Mouse (Mus musculus) thymus, postnatal 4 days (tissue): Measurements from ENCODE around the gene Mta3.
"Not testable (repeated sequence)": the region's sequence is repeated elsewhere in the genome, so short reads cannot be mapped to it uniquely, and the experiment has no call there.

Experiments
- DNase-seq: peaks from one replicate; pipeline ENCODE4 v3.0.0; 2021

Gene Mta3

DNA sequence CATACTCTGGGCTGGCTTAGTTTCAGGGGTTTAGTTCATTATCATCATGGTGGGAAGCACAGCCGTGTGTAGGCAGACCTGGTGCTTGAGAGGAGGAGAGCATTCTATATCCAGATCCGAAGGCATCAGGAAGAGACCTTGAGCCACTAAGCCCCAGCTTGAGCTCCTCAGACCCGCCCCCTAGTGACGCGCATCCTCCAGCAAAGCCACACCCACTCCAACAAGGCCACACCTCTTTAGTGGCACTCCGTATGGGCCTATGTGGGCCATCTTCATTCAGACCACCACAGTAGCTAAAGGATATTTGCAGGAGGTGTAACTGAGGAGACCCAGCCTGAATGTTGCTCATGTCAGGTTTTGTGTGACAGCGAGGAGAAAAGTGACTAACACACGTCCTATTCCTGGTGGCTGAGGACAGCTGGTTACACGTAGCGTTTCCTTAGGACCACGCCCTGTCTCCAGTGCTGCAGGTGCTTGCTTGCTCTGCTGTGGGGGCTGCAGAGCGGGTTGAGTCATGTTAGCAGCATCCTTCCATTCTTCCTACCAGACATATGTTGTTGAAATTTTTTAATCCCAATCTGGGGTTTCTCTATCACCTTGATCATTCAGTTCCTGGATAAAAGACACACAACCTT is 148.4 kb downstream of the Mta3 start:
- DNase-seq, result peak; percentile 74

DNA sequence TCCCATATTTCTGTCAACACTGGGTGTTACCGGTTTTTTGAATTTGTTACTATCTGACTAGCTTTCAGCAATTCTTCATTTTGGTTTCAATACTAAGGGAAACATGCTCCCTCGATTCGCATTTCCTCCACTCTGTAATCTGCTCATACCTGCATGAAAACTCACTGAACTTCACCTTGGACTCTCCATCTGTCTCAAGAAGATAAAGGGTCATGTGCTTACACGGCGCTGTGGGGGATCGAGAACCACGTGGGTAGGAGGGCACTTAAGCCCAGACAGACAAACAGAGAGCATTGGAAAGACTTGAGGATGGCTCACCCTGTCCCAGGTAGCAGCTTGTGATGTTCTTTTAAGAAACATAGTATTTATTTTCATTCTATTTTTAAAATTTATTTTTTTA is 152.4 kb downstream of the Mta3 start:
- no peak for DNase-seq

DNA sequence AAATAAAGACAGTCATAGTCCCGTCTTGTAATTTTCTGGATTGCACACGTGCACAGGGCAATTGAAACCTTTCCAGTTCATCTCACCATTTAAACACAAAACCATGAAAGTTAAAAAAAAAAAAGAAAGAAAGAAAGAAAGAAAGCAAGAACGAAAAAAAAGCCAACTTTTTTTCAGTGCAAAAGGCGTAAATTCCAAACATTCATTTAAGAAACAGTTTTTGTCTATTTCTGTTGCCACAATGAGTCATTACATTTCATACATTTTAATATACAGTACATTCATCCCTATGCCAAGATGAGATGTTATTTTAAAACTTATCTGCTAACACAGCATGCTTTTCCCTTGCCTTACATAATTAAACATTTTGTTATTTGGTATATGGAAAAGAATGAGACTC is 153.7 kb downstream of the Mta3 start:
- DNase-seq, result no peak

DNA sequence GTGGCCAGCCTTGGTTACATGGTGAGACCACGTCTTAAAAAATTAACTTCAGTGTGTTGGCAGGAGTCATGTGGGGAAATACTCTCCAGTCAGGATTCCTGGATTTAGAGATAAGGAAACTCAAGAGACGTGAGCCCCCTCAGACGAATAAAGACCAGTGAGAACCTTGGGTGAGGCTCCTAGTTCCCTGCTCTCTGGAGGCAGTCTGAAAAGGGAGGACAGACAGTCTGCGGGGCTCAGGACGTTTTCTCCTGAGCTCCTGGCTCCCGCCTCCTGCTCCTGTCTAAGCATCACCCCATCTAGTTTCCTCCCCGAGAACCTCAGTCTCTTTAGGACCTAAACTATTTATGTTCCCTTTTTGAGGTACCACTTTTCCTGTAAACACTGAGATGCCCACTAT is 154.3 kb downstream of the Mta3 start:
- DNase-seq, result no peak

DNA sequence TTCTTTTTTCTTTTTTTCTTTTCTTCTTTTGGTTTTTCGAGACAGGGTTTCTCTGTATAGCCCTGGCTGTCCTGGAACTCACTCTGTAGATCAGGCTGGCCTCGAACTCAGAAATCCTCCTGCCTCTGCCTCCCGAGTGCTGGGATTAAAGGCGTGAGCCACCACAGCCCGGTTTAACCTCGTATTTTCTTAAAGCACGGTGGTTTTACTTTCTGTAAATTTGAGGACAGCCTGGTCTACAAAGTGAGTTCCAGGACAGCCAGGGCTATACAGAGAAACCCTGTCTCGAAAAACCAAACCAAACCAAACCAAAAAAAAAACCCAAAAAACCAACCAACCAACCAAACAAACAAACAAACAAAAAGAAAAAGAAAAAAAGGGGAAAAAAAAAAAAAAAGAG is 155.0 kb downstream of the Mta3 start:
- not testable (repeated sequence) for DNase-seq

DNA sequence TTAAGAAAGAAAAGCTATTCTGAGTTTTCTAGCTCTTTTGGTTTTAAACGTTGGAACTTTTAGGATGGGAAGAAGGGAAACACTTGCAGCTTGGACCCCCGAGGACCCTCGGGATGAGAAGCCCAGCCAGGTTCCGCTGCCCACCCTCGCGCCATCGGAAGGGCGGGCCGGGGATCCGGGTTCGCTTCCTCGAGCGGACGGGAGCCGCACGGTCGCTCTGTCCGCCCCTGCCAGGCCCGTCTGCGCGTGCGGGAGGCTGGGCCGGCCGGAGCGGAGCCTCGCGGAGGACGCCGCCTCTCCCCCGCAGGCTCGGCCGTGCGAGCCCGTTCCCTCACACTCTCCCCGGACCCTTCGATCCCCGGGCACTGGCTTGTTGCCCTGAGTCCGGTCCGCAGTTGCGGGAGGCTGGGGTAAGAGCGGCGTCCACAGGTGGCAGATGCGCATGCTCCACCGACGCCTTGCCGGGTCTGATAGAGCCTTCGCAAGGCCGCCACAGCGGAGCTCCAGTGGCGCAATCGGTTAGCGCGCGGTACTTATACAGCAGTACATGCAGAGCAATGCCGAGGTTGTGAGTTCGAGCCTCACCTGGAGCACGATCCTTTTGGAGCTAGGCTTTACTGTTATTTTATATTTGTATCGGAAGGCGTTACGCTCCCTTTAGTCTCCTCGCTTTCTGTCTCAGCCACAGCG is 155.6 kb downstream of the Mta3 start:
- DNase-seq, result peak; percentile 99

DNA sequence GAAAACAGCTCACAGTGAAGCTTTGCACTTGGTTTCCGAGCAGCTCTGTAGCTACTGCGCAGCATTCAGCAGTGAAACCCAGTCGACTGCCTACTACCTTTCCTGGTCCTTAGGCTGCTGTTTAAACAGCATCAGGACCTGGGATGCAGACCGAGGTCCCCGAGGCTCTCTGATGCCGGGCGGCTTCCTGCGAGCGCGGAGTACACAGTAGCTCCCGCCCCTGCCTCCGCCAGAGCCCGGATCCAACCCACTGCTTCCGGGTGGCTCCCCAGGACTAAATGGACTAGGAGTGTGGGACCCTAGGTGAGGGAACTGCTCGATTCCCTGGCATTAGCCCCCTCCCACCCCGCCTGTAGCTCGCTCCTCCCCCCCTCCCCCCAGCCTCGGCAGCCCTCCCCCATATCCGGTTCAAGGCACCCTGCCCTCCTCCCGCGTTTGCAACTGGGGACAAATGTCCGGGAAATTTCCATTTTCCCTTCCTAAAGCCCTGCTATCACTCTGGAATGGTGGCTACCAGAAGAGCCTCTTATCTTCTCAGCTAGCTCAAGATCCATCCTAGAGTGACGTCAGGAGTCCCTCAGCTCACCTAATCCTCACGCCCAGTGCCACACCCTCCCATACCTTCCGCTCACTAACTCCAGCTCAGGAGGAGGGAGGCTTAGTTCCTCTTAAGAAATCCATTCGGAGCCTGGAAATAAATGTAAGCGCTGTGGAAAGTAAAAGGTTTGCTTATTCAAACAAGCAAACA is 156.3 kb downstream of the Mta3 start:
- DNase-seq, result peak; percentile 76

DNA sequence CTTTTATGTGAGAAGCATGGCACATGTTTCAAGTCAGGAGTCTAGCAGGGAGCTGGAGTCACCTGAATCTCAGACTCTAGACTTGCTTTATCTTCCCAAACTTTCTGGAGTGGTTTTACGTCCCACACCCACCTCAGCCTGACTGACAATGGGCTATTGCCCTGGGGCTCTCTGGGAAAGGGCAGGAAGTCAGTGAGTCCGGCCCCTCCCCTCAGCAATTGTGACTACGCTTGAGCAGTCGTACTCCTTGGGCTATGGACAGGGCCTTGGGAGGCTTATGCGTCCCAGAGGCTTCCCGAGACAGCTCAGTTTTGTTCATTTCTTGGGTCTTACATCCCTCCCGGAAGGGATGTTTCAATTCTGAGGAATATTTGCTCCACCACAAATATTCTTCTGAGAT is 159.4 kb downstream of the Mta3 start:
- DNase-seq, result no peak

DNA sequence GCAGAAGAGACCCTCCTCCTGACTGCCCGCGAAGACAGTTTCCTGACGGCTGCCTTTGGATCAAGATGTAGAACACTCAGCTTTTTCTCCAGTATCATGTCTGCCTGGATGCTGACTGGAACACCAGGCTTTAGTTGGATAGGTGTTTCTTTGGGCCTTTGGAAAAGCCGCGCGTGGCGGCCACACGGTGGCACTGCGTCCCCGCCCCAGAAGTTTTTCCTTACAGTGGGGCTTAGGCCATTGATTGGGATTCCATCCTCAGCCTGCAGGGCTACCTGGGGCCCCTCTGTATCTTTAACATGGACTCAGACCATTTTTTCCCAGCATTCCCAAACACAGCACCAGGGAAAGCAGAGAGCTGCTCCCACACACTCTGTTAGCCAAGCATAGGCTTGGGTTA is 160.6 kb downstream of the Mta3 start:
- no peak for DNase-seq

DNA sequence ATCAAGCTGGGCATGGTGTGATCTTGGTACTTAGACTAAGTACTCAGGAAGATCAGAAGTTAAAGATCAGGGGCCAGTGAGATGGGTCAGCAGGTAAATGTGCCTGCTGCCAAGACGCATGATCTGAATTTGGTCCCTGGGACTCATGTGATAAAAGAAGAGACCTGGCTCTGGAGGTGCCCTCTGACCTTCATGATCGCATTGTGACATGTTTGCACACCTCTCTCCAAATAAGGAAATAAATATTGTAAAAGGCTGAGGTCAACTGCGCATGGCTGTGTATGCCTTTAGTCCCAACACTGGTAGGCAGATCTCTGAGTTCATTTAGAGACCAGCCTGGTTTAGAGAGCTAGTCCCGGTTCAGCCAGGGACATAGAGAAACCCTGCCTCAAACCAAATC is 164.4 kb downstream of the Mta3 start:
- DNase-seq, result no peak
